Mouse (Mus musculus): ENCODE results near the gene Trappc4. TPM values are rescaled to one million over a fixed set of nuclear protein-coding genes. Genes with fewer than 3 reads are reported as not detected.
"Not testable (repeated sequence)": the region's sequence is repeated elsewhere in the genome, so short reads cannot be mapped to it uniquely, and the experiment has no call there.

The Trappc4 gene
- polyA plus RNA-seq (2014; fragmentation: Nextera tagmentation; extraction: Ambion mirVana), result 204 and 214 TPM in 2 replicates

- peak; percentile 96 for DNase-seq (ENCODE audit: low spot score)
- under 1% methylated on average over 51 of the region's 51 CpGs for WGBS
Observed at GRCm38 (mm10) chr9:44406906-44407751, at the start of gene Trappc4, which contains the start of gene Rps25. Gene Trappc4 (minus strand): TSS chr9:44407600. Gene Rps25 (plus strand): TSS chr9:44407139.

DNA sequence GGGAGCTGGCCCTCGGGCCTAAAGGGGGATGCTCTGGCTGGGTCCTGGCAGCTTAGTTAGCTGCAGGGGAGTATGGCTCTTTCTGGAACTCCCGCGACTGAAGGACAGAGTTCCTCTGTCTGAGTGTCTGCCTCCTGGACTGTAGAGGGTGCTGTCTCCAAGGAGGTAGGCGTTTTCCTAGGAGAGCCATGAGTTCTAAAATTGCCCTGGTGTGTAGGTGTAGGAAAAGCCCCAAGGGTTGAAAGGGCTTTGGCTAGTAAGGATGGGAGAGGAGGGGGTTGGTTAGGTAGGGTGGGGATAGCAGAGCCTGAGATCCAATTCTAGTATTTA lies 47.5 kb upstream of the Trappc4 start, which contains the start of gene Upk2:
TSS of gene Upk2 (minus strand) at position 86 of the 330 bp plus-strand sequence.
- ATAC-seq (ENCODE audit: insufficient read depth, low FRiP score, low TSS enrichment), result no peak
- WGBS, result 26% methylated on average over 4 of the region's 4 CpGs
- no peak within 1 kb of the TSS for H3K27ac ChIP-seq (ENCODE audit: low read depth, low read length)

More at GRCm38 (mm10) chr9:44406906-44407751, at the start of gene Trappc4, which contains the start of gene Rps25:
- Histone ChIP-seq H3K9me3 (ENCODE audit: control insufficient read depth, low read length) (no peaks in the 10 kb centered on the region), H3K4me3 (ENCODE audit: low read depth, low read length) (peak within 1 kb of the TSS; percentile 91), H3K4me1 (ENCODE audit: control insufficient read depth, insufficient read depth, low read length) (no peaks in the 10 kb centered on the region), H3K27me3 (ENCODE audit: control insufficient read depth, insufficient read depth, low read length) (no peaks in the 10 kb centered on the region), H3K4me2 (ENCODE audit: low read depth) (peak within 1 kb of the TSS; percentile 58), H3K9ac (ENCODE audit: low read length) (peak within 1 kb of the TSS; percentile 88), H3K36me3 (ENCODE audit: control insufficient read depth, insufficient read depth, low read length) (peaks cover 16% of the 10 kb centered on the region), H3K27ac (ENCODE audit: low read depth, low read length) (peak within 1 kb of the TSS; percentile 84)
- ATAC-seq (ENCODE audit: insufficient read depth, low FRiP score, low TSS enrichment), result peak; percentile 93

DNA sequence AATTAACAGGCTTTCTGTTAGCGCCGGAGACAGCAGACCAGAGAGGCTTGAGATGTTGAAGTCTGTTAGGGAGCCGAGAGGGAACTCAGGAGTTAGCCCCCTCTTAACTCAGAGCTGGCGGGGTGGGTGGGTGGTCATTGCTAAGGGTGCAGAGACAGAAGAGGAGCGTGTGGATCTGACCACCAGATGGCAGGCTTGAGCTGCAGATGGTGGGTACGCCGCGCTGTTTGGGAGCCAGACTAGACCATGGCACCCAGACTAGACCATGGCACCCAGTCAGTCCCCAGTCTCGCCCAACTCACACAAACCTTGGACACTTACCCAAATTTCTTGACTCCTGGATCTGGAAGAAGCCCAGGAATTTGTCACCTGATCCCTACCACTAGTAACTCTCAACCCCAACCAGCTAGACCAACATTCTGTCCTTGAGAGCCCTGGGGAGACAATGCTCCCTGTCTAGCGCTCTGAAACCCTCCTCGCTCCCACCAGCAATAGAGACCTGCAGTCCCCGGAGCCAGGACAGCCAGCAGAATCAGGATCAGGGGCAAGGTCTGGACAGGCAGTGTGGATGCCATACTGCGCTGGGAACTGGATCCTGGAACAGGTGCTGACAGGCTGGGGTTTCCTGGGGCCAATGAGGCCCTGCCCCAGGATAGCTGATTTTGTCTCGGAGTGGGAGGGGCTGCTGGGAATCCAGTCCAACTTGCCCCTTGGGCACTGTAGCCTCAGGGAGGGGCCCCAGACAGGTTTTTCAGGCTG lies 46.9 kb upstream of the Trappc4 start:
- peak; percentile 58 for ATAC-seq (ENCODE audit: insufficient read depth, low FRiP score, low TSS enrichment)
- 10% methylated on average over 14 of the region's 14 CpGs for WGBS
- DNase-seq (ENCODE audit: low spot score), result peak; percentile 86
- Histone ChIP-seq H3K9me3 (ENCODE audit: control insufficient read depth, low read length) (no peaks in the 10 kb centered on the region), H3K36me3 (ENCODE audit: control insufficient read depth, insufficient read depth, low read length) (no peaks in the 10 kb centered on the region), H3K27ac (ENCODE audit: low read depth, low read length) (no peak overlapping the region), H3K27me3 (ENCODE audit: control insufficient read depth, insufficient read depth, low read length) (peaks cover 6% of the 10 kb centered on the region; the same call in 1 of the 2 replicates), H3K4me1 (ENCODE audit: control insufficient read depth, insufficient read depth, low read length) (peaks cover 17% of the 10 kb centered on the region), H3K4me2 (ENCODE audit: low read depth) (no peak overlapping the region), H3K9ac (ENCODE audit: low read length) (0 out of 2 replicates have a peak overlapping the region, but pooled peaks have one; percentile 22), H3K4me3 (ENCODE audit: low read depth, low read length) (no peak overlapping the region)

More for the DNA sequence above, 47.5 kb upstream of the Trappc4 start, which contains the start of gene Upk2:
- DNase-seq (ENCODE audit: low spot score), result no peak
- Histone ChIP-seq H3K9ac (ENCODE audit: low read length) (0 out of 2 replicates have a peak within 1 kb of the TSS, but pooled peaks have one; percentile 22), H3K4me2 (ENCODE audit: low read depth) (no peak within 1 kb of the TSS), H3K36me3 (ENCODE audit: control insufficient read depth, insufficient read depth, low read length) (no peaks in the 10 kb centered on the region), H3K27me3 (ENCODE audit: control insufficient read depth, insufficient read depth, low read length) (peaks cover 6% of the 10 kb centered on the region; the same call in 1 of the 2 replicates), H3K9me3 (ENCODE audit: control insufficient read depth, low read length) (no peaks in the 10 kb centered on the region), H3K4me1 (ENCODE audit: control insufficient read depth, insufficient read depth, low read length) (peaks cover 17% of the 10 kb centered on the region), H3K4me3 (ENCODE audit: low read depth, low read length) (no peak within 1 kb of the TSS)

DNA sequence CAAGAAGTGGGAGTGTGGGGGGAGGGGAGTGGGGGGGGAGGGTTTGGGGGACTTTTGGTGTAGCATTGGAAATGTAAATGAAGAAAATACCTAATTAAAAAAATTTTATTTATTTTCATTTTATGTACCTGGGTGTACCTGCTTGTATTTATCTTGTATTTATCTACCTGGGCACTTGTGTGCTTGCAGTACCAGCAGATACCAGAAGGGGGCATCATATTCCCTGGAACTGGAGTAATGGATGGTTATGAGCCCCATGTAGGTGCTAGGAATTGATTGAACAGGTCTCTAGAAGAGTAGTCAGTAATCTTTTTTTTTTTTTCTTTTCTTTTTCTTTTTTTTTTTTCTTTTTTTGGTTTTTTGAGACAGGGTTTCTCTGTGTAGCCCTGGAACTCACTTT lies 43.0 kb upstream of the Trappc4 start:
- Histone ChIP-seq H3K9me3 (ENCODE audit: control insufficient read depth, low read length) (no peaks in the 10 kb centered on the region), H3K27me3 (ENCODE audit: control insufficient read depth, insufficient read depth, low read length) (peaks cover 6% of the 10 kb centered on the region; the same call in 1 of the 2 replicates), H3K36me3 (ENCODE audit: control insufficient read depth, insufficient read depth, low read length) (no peaks in the 10 kb centered on the region), H3K4me3 (ENCODE audit: low read depth, low read length) (no peak overlapping the region), H3K9ac (ENCODE audit: low read length) (no peak overlapping the region), H3K4me2 (ENCODE audit: low read depth) (no peak overlapping the region), H3K4me1 (ENCODE audit: control insufficient read depth, insufficient read depth, low read length) (no peaks in the 10 kb centered on the region), H3K27ac (ENCODE audit: low read depth, low read length) (no peak overlapping the region)
- ATAC-seq (ENCODE audit: insufficient read depth, low FRiP score, low TSS enrichment), result no peak
- no peak for DNase-seq (ENCODE audit: low spot score)

- WGBS, result 86% methylated on average over 7 of the region's 7 CpGs
- ATAC-seq (ENCODE audit: insufficient read depth, low FRiP score, low TSS enrichment); H3K27ac ChIP-seq (ENCODE audit: low read depth, low read length); H3K27me3 ChIP-seq (ENCODE audit: control insufficient read depth, insufficient read depth, low read length); H3K4me3 ChIP-seq (ENCODE audit: low read depth, low read length); H3K4me2 ChIP-seq (ENCODE audit: low read depth); DNase-seq (ENCODE audit: low spot score); H3K4me1 ChIP-seq (ENCODE audit: control insufficient read depth, insufficient read depth, low read length); H3K9me3 ChIP-seq (ENCODE audit: control insufficient read depth, low read length); H3K36me3 ChIP-seq (ENCODE audit: control insufficient read depth, insufficient read depth, low read length); H3K9ac ChIP-seq (ENCODE audit: low read length): not testable (repeated sequence)
Observed at GRCm38 (mm10) chr9:44444402-44445025, 37.1 kb upstream of the Trappc4 start.

DNA sequence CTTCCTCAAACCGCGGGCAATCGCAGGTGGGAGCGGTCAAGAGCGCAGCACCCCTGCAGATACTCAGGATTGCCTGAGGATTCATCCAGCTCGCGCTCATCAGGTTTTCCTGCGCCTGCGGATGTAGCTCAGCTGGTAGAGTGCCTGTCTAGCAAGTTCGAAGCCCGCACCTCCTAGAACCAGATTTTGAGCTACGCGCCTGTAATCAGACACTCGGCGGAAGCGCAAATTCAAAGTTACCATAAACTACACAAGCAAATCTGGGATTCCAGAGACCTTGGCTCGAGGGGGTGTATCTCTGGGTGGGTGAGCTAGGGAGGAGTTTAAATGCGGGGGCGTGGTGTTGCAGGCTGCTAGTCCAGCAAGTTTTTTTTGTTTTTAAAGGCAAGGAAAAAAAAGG lies 33.6 kb upstream of the Trappc4 start, which contains the start of gene Foxr1:
TSS of gene Foxr1 (minus strand) at position 176 of the 400 bp plus-strand sequence.
- no peak within 1 kb of the TSS for H3K4me3 ChIP-seq (ENCODE audit: low read depth, low read length)
- no peak for ATAC-seq (ENCODE audit: insufficient read depth, low FRiP score, low TSS enrichment)
- H3K4me1 ChIP-seq (ENCODE audit: control insufficient read depth, insufficient read depth, low read length), result no peaks in the 10 kb centered on the region
- no peaks in the 10 kb centered on the region for H3K27me3 ChIP-seq (ENCODE audit: control insufficient read depth, insufficient read depth, low read length)
- H3K9me3 ChIP-seq (ENCODE audit: control insufficient read depth, low read length), result no peaks in the 10 kb centered on the region
- WGBS, result 73% methylated on average over 19 of the region's 19 CpGs
- no peak within 1 kb of the TSS for H3K27ac ChIP-seq (ENCODE audit: low read depth, low read length)
- no peak for DNase-seq (ENCODE audit: low spot score)
- no peaks in the 10 kb centered on the region for H3K36me3 ChIP-seq (ENCODE audit: control insufficient read depth, insufficient read depth, low read length)
- no peak within 1 kb of the TSS for H3K9ac ChIP-seq (ENCODE audit: low read length)
- no peak within 1 kb of the TSS for H3K4me2 ChIP-seq (ENCODE audit: low read depth)

DNA sequence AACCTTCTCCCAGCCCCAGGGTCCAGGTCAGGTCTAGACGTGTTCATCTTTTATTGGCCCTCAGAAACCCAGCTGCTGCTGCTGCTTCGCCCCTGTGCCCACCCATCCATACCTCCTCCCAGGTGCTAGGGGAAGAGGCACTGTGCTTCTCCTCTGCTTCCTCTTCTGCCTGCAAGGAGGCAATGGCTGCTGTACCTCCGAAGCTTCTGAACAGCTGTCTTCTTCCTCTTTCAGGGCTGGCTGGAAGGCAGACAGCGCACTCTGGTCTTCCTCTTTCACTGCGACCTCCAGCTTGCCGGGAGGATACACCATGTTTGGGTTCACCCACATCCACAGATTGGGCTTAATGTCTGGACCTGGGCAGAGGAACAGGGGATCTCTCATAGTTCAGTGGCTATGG lies 28.3 kb upstream of the Trappc4 start:
- ATAC-seq (ENCODE audit: insufficient read depth, low FRiP score, low TSS enrichment) (no peak), DNase-seq (ENCODE audit: low spot score) (no peak)
- no peak overlapping the region for H3K4me2 ChIP-seq (ENCODE audit: low read depth)
- H3K27me3 ChIP-seq (ENCODE audit: control insufficient read depth, insufficient read depth, low read length), result no peaks in the 10 kb centered on the region
- H3K4me1 ChIP-seq (ENCODE audit: control insufficient read depth, insufficient read depth, low read length), result no peaks in the 10 kb centered on the region
- 72% methylated on average over 6 of the region's 6 CpGs for WGBS
- no peak overlapping the region for H3K9ac ChIP-seq (ENCODE audit: low read length)
- H3K4me3 ChIP-seq (ENCODE audit: low read depth, low read length), result no peak overlapping the region
- H3K36me3 ChIP-seq (ENCODE audit: control insufficient read depth, insufficient read depth, low read length), result no peaks in the 10 kb centered on the region
- no peak overlapping the region for H3K27ac ChIP-seq (ENCODE audit: low read depth, low read length)
- H3K9me3 ChIP-seq (ENCODE audit: control insufficient read depth, low read length), result no peaks in the 10 kb centered on the region

DNA sequence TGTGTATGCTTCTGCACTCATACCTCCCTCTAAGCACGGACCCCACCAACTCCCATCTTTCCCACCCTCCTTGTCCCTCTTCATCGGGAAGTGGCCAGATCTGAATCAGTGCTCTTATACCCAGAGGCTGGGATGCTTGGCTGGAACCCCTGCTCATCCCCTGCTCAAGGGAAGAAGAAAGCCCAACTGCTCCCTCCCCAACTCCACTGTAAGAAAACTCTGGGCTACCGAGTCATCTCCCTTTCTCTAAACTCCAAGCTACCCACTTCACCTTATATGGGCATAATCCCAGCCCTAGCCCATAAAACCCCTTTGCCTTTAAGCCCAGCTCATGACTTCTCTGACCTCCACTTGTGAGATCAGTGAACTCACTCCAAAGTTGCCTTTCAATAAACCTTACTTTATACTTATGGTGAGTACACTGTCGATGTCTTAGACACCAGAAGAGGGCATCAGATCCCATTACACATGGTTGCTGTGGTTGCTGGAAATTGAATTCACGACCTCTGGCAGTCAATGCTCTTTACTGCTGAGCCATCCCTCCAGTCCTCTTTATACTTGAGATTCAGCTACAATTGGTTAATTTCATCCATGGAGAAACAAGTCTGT lies 25.3 kb upstream of the Trappc4 start:
- ATAC-seq (ENCODE audit: insufficient read depth, low FRiP score, low TSS enrichment), result no peak
- Histone ChIP-seq H3K27me3 (ENCODE audit: control insufficient read depth, insufficient read depth, low read length) (no peaks in the 10 kb centered on the region), H3K4me3 (ENCODE audit: low read depth, low read length) (no peak overlapping the region), H3K4me2 (ENCODE audit: low read depth) (no peak overlapping the region), H3K9me3 (ENCODE audit: control insufficient read depth, low read length) (no peaks in the 10 kb centered on the region), H3K27ac (ENCODE audit: low read depth, low read length) (no peak overlapping the region), H3K36me3 (ENCODE audit: control insufficient read depth, insufficient read depth, low read length) (no peaks in the 10 kb centered on the region), H3K9ac (ENCODE audit: low read length) (no peak overlapping the region), H3K4me1 (ENCODE audit: control insufficient read depth, insufficient read depth, low read length) (no peaks in the 10 kb centered on the region)
- 49% methylated on average over 5 of the region's 5 CpGs for WGBS
- no peak for DNase-seq (ENCODE audit: low spot score)
